Mouse (Mus musculus) heart, postnatal 0 days (tissue): ENCODE measurements around the gene Filip1.

Experiments used
- CTCF ChIP-seq: IDR thresholded peaks from 2 replicates; pipeline ENCODE4 v1.5.1; 2016; ENCODE audit warnings: antibody characterized with exemption, control low read depth, low read depth
- EP300 ChIP-seq: IDR thresholded peaks from 2 replicates; pipeline ENCODE4 v1.6.1; 2016; ENCODE audit warnings: antibody characterized with exemption, low read depth

- TF ChIP-seq CTCF (no peak), EP300 (no peak)
These were observed 10.2 kb upstream of the Filip1 start for GRCm38 (mm10) chr9:80022821-80023220.
